Mouse (Mus musculus) CH12.LX (cell line): ENCODE results near the gene Ccdc58. TPM values are rescaled to one million over a fixed set of nuclear protein-coding genes. Genes with fewer than 3 reads are reported as not detected.

ENCODE experiments used
- GABPA ChIP-seq: IDR thresholded peaks from 2 replicates; pipeline ENCODE4 v1.6.1; 2012; ENCODE audit warnings: low read depth, low read length, improper control_type of control experiment, inconsistent platforms; ENCODE audit not compliant: insufficient replicate concordance
- ZNF384 ChIP-seq: IDR thresholded peaks from 2 replicates; pipeline ENCODE4 v1.6.1; 2012; ENCODE audit warnings: low read depth, low read length, improper control_type of control experiment, inconsistent platforms
- polyA plus RNA-seq: library from polyadenylated mRNA; unstranded; fragments of >175 nt; gene quantifications from 2 replicates; pipeline ENCODE4 v1.2.1, GENCODE M21; 2012; ENCODE audit warnings: low read depth; ENCODE audit not compliant: insufficient read length
- total RNA-seq, 2 experiments: library from RNA; depleted of rRNA; stranded (reverse); fragments of 300-350 nt in 1 of 2; fragments of >200 nt in 1 of 2; gene quantifications; 2 replicates each; pipeline ENCODE4 v1.2.3; 2012 to 2014

Ccdc58 gene
- total and polyA plus RNA-seq, 3 experiments = 188 to 545 (median 280) TPM

GRCm38 (mm10) chr16:36138201-36138600 is 66.7 kb downstream of the Ccdc58 start (continued):
- TF ChIP-seq GABPA = no peak
- no peak for TF ChIP-seq ZNF384
- TF ChIP-seq, all 38 proteins: peak for 0

Other genes with a start within 250 kb of the Ccdc58 start
- gene Parp14, start 200.1 kb upstream of the Ccdc58 start, total RNA-seq (2012; rRNA removed) = 5.5 and 6.0 TPM in 2 replicates
- 3.5 and 3.9 TPM in 2 replicates for gene Parp14, start 200.1 kb upstream of the Ccdc58 start, total RNA-seq (2014; rRNA removed)
- gene Parp14, start 200.1 kb upstream of the Ccdc58 start, polyA plus RNA-seq = 5.9 and 6.4 TPM in 2 replicates
- gene Parp9, start 133.2 kb upstream of the Ccdc58 start, total RNA-seq (2012; rRNA removed) = 26.1 and 30.3 TPM in 2 replicates
- gene Parp9, start 133.2 kb upstream of the Ccdc58 start, total RNA-seq (2014; rRNA removed) = 53.1 and 56.9 TPM in 2 replicates
- 33.2 and 34.3 TPM in 2 replicates for gene Parp9, start 133.2 kb upstream of the Ccdc58 start, polyA plus RNA-seq
- gene Dtx3l, start 132.5 kb upstream of the Ccdc58 start, total RNA-seq (2012; rRNA removed) = 10.7 and 14.4 TPM in 2 replicates
- gene Dtx3l, start 132.5 kb upstream of the Ccdc58 start, total RNA-seq (2014; rRNA removed) = 20.4 and 21.1 TPM in 2 replicates
- gene Dtx3l, start 132.5 kb upstream of the Ccdc58 start, polyA plus RNA-seq = 12.8 and 17.4 TPM in 2 replicates
- gene Kpna1, start 92.9 kb upstream of the Ccdc58 start, total RNA-seq (2012; rRNA removed) = 22.1 and 29.8 TPM in 2 replicates
- 57.9 and 66.6 TPM in 2 replicates for gene Kpna1, start 92.9 kb upstream of the Ccdc58 start, total RNA-seq (2014; rRNA removed)
- gene Kpna1, start 92.9 kb upstream of the Ccdc58 start, polyA plus RNA-seq = 63.9 and 74.1 TPM in 2 replicates
- gene Wdr5b, start 30.5 kb upstream of the Ccdc58 start, total RNA-seq (2012; rRNA removed) = 5.9 and 8.4 TPM in 2 replicates
- gene Wdr5b, start 30.5 kb upstream of the Ccdc58 start, total RNA-seq (2014; rRNA removed) = 7.4 and 8.0 TPM in 2 replicates
- 5.4 and 6.2 TPM in 2 replicates for gene Wdr5b, start 30.5 kb upstream of the Ccdc58 start, polyA plus RNA-seq
- 208 and 419 TPM in 2 replicates for gene Fam162a, start 91 bp upstream of the Ccdc58 start, total RNA-seq (2012; rRNA removed)
- 358 and 369 TPM in 2 replicates for gene Fam162a, start 91 bp upstream of the Ccdc58 start, total RNA-seq (2014; rRNA removed)
- gene Fam162a, start 91 bp upstream of the Ccdc58 start, polyA plus RNA-seq = 172 and 204 TPM in 2 replicates
- gene Csta1, start 59.6 kb downstream of the Ccdc58 start, total RNA-seq (2012; rRNA removed) = not detected in 2 replicates
- not detected in 2 replicates for gene Csta1, start 59.6 kb downstream of the Ccdc58 start, total RNA-seq (2014; rRNA removed)
- not detected in 2 replicates for gene Csta1, start 59.6 kb downstream of the Ccdc58 start, polyA plus RNA-seq
- gene Stfa2l1, start 85.1 kb downstream of the Ccdc58 start, total RNA-seq (2012; rRNA removed) = not detected in 2 replicates
- gene Stfa2l1, start 85.1 kb downstream of the Ccdc58 start, total RNA-seq (2014; rRNA removed) = not detected in 2 replicates
- not detected in 2 replicates for gene Stfa2l1, start 85.1 kb downstream of the Ccdc58 start, polyA plus RNA-seq
- gene Gm5483, start 112.5 kb downstream of the Ccdc58 start, total RNA-seq (2012; rRNA removed) = not detected in 2 replicates
- gene Gm5483, start 112.5 kb downstream of the Ccdc58 start, total RNA-seq (2014; rRNA removed) = 1.0 TPM in 1 of 2 replicates, not detected in the other
- 0.29 and 0.47 TPM in 2 replicates for gene Gm5483, start 112.5 kb downstream of the Ccdc58 start, polyA plus RNA-seq
- gene Gm5416, start 138.7 kb downstream of the Ccdc58 start, total RNA-seq (2012; rRNA removed) = not detected in 2 replicates
- gene Gm5416, start 138.7 kb downstream of the Ccdc58 start, total RNA-seq (2014; rRNA removed) = not detected in 2 replicates
- not detected in 2 replicates for gene Gm5416, start 138.7 kb downstream of the Ccdc58 start, polyA plus RNA-seq
- 15.6 and 20.9 TPM in 2 replicates for gene 2010005H15Rik, start 149.8 kb downstream of the Ccdc58 start, total RNA-seq (2012; rRNA removed)
- 71.5 and 84.2 TPM in 2 replicates for gene 2010005H15Rik, start 149.8 kb downstream of the Ccdc58 start, total RNA-seq (2014; rRNA removed)
- 43.1 and 54.7 TPM in 2 replicates for gene 2010005H15Rik, start 149.8 kb downstream of the Ccdc58 start, polyA plus RNA-seq
- gene Stfa1, start 205.3 kb downstream of the Ccdc58 start, total RNA-seq (2012; rRNA removed) = not detected in 2 replicates
- 0.79 and 1.3 TPM in 2 replicates for gene Stfa1, start 205.3 kb downstream of the Ccdc58 start, total RNA-seq (2014; rRNA removed)
- 0.68 and 1.0 TPM in 2 replicates for gene Stfa1, start 205.3 kb downstream of the Ccdc58 start, polyA plus RNA-seq